Mouse (Mus musculus) thymus, adult 2 months (tissue): Measurements from ENCODE around the gene Pank4.

ENCODE experiments used
- CTCF ChIP-seq: fragments of 200-500 bp; IDR thresholded peaks from 2 replicates; pipeline ENCODE4 v1.5.1; 2012; ENCODE audit warnings: mild to moderate bottlenecking, control low read depth, low read length, moderate library complexity, borderline replicate concordance; ENCODE audit not compliant: control insufficient read depth, poor library complexity, insufficient read depth; ENCODE audit errors: extremely low read depth
- POLR2A ChIP-seq: fragments of 200-500 bp; IDR thresholded peaks from 2 replicates; pipeline ENCODE4 v1.6.1; 2012; ENCODE audit warnings: mild to moderate bottlenecking, low read length, control low read depth, moderate library complexity; ENCODE audit not compliant: control insufficient read depth, poor library complexity, insufficient read depth; ENCODE audit errors: extremely low read depth

- TF ChIP-seq CTCF (no peak), POLR2A (no peak)
Observed at GRCm38 (mm10) chr4:154965856-154966255, 1.9 kb downstream of the Pank4 start.
